Mouse (Mus musculus) CH12.LX (cell line): ENCODE data around the gene Cyp27a1. TPM values are rescaled to one million over a fixed set of nuclear protein-coding genes. Genes with fewer than 3 reads are reported as not detected.

Source experiments
- DNase-seq: peaks from one replicate; pipeline ENCODE4 v3.0.0-alpha.2; 2013; ENCODE audit errors: extremely low read depth
- H3K27ac ChIP-seq: 2 replicates; pipeline ENCODE4 v1.5.1; 2012; ENCODE audit warnings: low read depth, mild to moderate bottlenecking, control low read depth, moderate library complexity; ENCODE audit not compliant: insufficient read depth
- H3K27me3 ChIP-seq: replicated peaks from 2 replicates; pipeline ENCODE3; 2012; ENCODE audit warnings: inconsistent platforms
- H3K36me3 ChIP-seq, 2 experiments: replicated peaks in 1 of 2; 2 replicates each; pipeline versions ENCODE3 to v1.6.1; 2012; ENCODE audit warnings: inconsistent platforms in 1 of 2, low read length in 1 of 2, mild to moderate bottlenecking in 1 of 2, mixed read lengths in 1 of 2, moderate library complexity in 1 of 2; ENCODE audit not compliant: control insufficient read depth in 1 of 2, insufficient read depth in 1 of 2
- H3K4me1 ChIP-seq, 2 experiments: 2 replicates each; pipeline ENCODE4 v1.6.1; 2012; ENCODE audit warnings: inconsistent platforms in 1 of 2, moderate library complexity in 1 of 2; ENCODE audit not compliant: insufficient read depth in 2 of 2, control insufficient read depth in 1 of 2
- H3K4me2 ChIP-seq: 2 replicates; pipeline ENCODE4 v1.6.1; 2012; ENCODE audit warnings: low read depth, mild to moderate bottlenecking, control low read depth; ENCODE audit not compliant: poor library complexity, insufficient read depth, severe bottlenecking
- H3K4me3 ChIP-seq, 3 experiments: fragments of 150-350 bp in 1 of 3; sonication (generic) in 1 of 3; replicated peaks in 1 of 3; 2 replicates each; pipeline versions ENCODE3 to v1.5.1; 2011 to 2012; ENCODE audit warnings: low read depth in 2 of 3, low read length in 2 of 3, mild to moderate bottlenecking in 2 of 3, moderate library complexity in 2 of 3, control low read depth in 1 of 3, improper control_type of control experiment in 1 of 3, inconsistent platforms in 1 of 3, mixed read lengths in 1 of 3; ENCODE audit not compliant: poor library complexity in 1 of 3
- H3K79me2 ChIP-seq: replicated peaks from 2 replicates; pipeline ENCODE4 v1.6.1; 2012; ENCODE audit warnings: mild to moderate bottlenecking, moderate library complexity; ENCODE audit not compliant: control insufficient read depth, poor library complexity, insufficient read depth, severe bottlenecking; ENCODE audit errors: extremely low read depth
- H3K9ac ChIP-seq: 2 replicates; pipeline ENCODE4 v1.6.1; 2012; ENCODE audit warnings: low read depth, mild to moderate bottlenecking, control low read depth, moderate library complexity; ENCODE audit not compliant: insufficient read depth
- H3K9me3 ChIP-seq: replicated peaks from 2 replicates; pipeline ENCODE3; 2012; ENCODE audit warnings: low read length, inconsistent platforms, mixed read lengths
- BHLHE40 ChIP-seq: IDR thresholded peaks from 2 replicates; pipeline ENCODE4 v1.6.1; 2011; ENCODE audit warnings: mild to moderate bottlenecking, low read depth, low read length, improper control_type of control experiment
- CTCF ChIP-seq, 2 experiments: IDR thresholded peaks in 1 of 2; conservative IDR thresholded peaks in 1 of 2; 2 replicates each; pipeline ENCODE4 v1.5.1; 2011 to 2012; ENCODE audit warnings: low read depth in 2 of 2, low read length in 2 of 2, improper control_type of control experiment in 1 of 2, inconsistent platforms in 1 of 2, mild to moderate bottlenecking in 1 of 2, moderate library complexity in 1 of 2
- ELF1 ChIP-seq: IDR thresholded peaks from 2 replicates; pipeline ENCODE4 v1.6.1; 2014; ENCODE audit warnings: low read depth, mild to moderate bottlenecking, inconsistent platforms, low read length, improper control_type of control experiment
- EP300 ChIP-seq: IDR thresholded peaks from 2 replicates; pipeline ENCODE4 v1.6.1; 2011; ENCODE audit warnings: low read length, improper control_type of control experiment
- JUN ChIP-seq: IDR thresholded peaks from 2 replicates; pipeline ENCODE4 v1.6.1; 2011; ENCODE audit warnings: low read depth, mild to moderate bottlenecking, low read length, improper control_type of control experiment, moderate library complexity; ENCODE audit not compliant: insufficient read depth
- KAT2A ChIP-seq: IDR thresholded peaks from 2 replicates; pipeline ENCODE4 v1.6.1; 2012; ENCODE audit warnings: low read length, improper control_type of control experiment, inconsistent platforms; ENCODE audit not compliant: insufficient replicate concordance
- MEF2A ChIP-seq: IDR thresholded peaks from 2 replicates; pipeline ENCODE4 v1.6.1; 2014; ENCODE audit warnings: low read depth, mild to moderate bottlenecking, inconsistent platforms, low read length, improper control_type of control experiment, borderline replicate concordance
- NRF1 ChIP-seq: IDR thresholded peaks from 2 replicates; pipeline ENCODE4 v1.6.1; 2014; ENCODE audit warnings: low read depth, mild to moderate bottlenecking, inconsistent platforms, low read length, improper control_type of control experiment, moderate library complexity
- USF1 ChIP-seq: IDR thresholded peaks from 2 replicates; pipeline ENCODE4 v1.6.1; 2014; ENCODE audit warnings: low read depth, mild to moderate bottlenecking, inconsistent platforms, low read length, improper control_type of control experiment
- USF2 ChIP-seq: conservative IDR thresholded peaks from 2 replicates; pipeline ENCODE4 v1.6.1; 2011; ENCODE audit warnings: low read depth, low read length, improper control_type of control experiment
- ZMIZ1 ChIP-seq: IDR thresholded peaks from 2 replicates; pipeline ENCODE4 v1.6.1; 2012; ENCODE audit warnings: low read depth, mild to moderate bottlenecking, inconsistent platforms, low read length, improper control_type of control experiment
- ZNF384 ChIP-seq: IDR thresholded peaks from 2 replicates; pipeline ENCODE4 v1.6.1; 2012; ENCODE audit warnings: low read depth, low read length, improper control_type of control experiment, inconsistent platforms
- dilution Hi-C: fragments of 300-500 bp; cut with MboI; formaldehyde crosslinking; loops from 2 replicates; pipeline ENCODE4 v1.14.3; 2020; ENCODE audit warnings: low sequenced_read_pairs; ENCODE audit not compliant: extremely low pct_unique_long_range_greater_than_20kb, extremely low pct_ligation_motif_present
- in situ Hi-C: fragments of 300-500 bp; cut with MboI; formaldehyde crosslinking; loops from 3 replicates; pipeline ENCODE4 v1.14.3; 2019; ENCODE audit warnings: low sequenced_read_pairs, low pct_ligation_motif_present, low pct_unique_long_range_greater_than_20kb, mixed read lengths
- polyA plus RNA-seq: library from polyadenylated mRNA; unstranded; fragments of >175 nt; gene quantifications from 2 replicates; pipeline ENCODE4 v1.2.1, GENCODE M21; 2012; ENCODE audit warnings: low read depth; ENCODE audit not compliant: insufficient read length
- total RNA-seq, 2 experiments: library from RNA; depleted of rRNA; stranded (reverse); fragments of 300-350 nt in 1 of 2; fragments of >200 nt in 1 of 2; gene quantifications; 2 replicates each; pipeline ENCODE4 v1.2.3; 2012 to 2014

The Cyp27a1 gene
- not detected in 2 replicates for total RNA-seq (2012; rRNA removed)
- total RNA-seq (2014; rRNA removed) = not detected in 2 replicates
- not detected in 2 replicates for polyA plus RNA-seq

GRCm38 (mm10) chr1:74713099-74713858, at the start of gene Cyp27a1:
Cyp27a1 (plus strand) TSS chr1:74713574.
- in situ Hi-C loops = no loop called here
- peak within 1 kb of the TSS; percentile 92; the same call in 1 of the 2 replicates for H3K4me2 ChIP-seq
- peaks cover 0 to 21% of the 10 kb centered on the region in 2 experiments; a peak in 3 of 4 replicates for H3K4me1 ChIP-seq
- H3K27me3 ChIP-seq = no peaks in the 10 kb centered on the region
- TF ChIP-seq ZNF384 = no peak
- peak; percentile 28; the same call in 1 of the 2 replicates for TF ChIP-seq USF1
- TF ChIP-seq ELF1 = no peak
- peak; percentile 71 for TF ChIP-seq BHLHE40
- TF ChIP-seq KAT2A = no peak
- H3K9me3 ChIP-seq = no peaks in the 10 kb centered on the region
- no peak within 1 kb of the TSS for H3K4me3 ChIP-seq
- DNase-seq = no peak
- no peaks in the 10 kb centered on the region for H3K36me3 ChIP-seq
- no peak within 1 kb of the TSS for H3K9ac ChIP-seq
- dilution Hi-C loops = no loop called here
- no peak within 1 kb of the TSS for H3K27ac ChIP-seq
- no peaks in the 10 kb centered on the region for H3K79me2 ChIP-seq

GRCm38 (mm10) chr1:74665153-74665552, 48.2 kb upstream of the Cyp27a1 start:
- dilution Hi-C loops (no loop called here), in situ Hi-C loops (no loop called here)
- no peak for DNase-seq
- Histone ChIP-seq H3K27me3 (no peaks in the 10 kb centered on the region), H3K4me3 (no peak overlapping the region), H3K79me2 (peaks cover 26% of the 10 kb centered on the region), H3K9me3 (no peaks in the 10 kb centered on the region), H3K9ac (no peak overlapping the region)
- no peak for TF ChIP-seq MEF2A
- TF ChIP-seq, all 38 proteins: peak for 0
- Histone ChIP-seq H3K27ac (no peak overlapping the region), H3K4me1 (peaks cover 5 to 53% of the 10 kb centered on the region in 2 experiments; a peak in 3 of 4 replicates), H3K4me2 (no peak overlapping the region), H3K36me3 (peaks cover 0 to 46% of the 10 kb centered on the region in 2 experiments)

GRCm38 (mm10) chr1:74668371-74668770, 45.0 kb upstream of the Cyp27a1 start:
- no peak overlapping the region for H3K27ac ChIP-seq
- TF ChIP-seq EP300 (no peak), USF2 (no peak), ZMIZ1 (no peak), ZNF384 (no peak), NRF1 (no peak), CTCF (conservative IDR thresholded peaks at IDR 0.05 in 1 of 2, IDR thresholded peaks at IDR 0.05 in 1 of 2; ENCODE audit: low read depth in 2 of 2, low read length in 2 of 2) (no peak), JUN (no peak)
- TF ChIP-seq, all 38 proteins: peak for 0
- Histone ChIP-seq H3K9me3 (no peaks in the 10 kb centered on the region), H3K79me2 (peaks cover 16% of the 10 kb centered on the region), H3K27me3 (no peaks in the 10 kb centered on the region), H3K9ac (no peak overlapping the region), H3K4me1 (peaks cover 5 to 57% of the 10 kb centered on the region in 2 experiments; a peak in 3 of 4 replicates), H3K4me2 (no peak overlapping the region), H3K4me3 (no peak overlapping the region), H3K36me3 (peaks cover 12 to 71% of the 10 kb centered on the region in 2 experiments)
- in situ Hi-C loops = no loop called here
- no peak for DNase-seq
- dilution Hi-C loops = no loop called here
